Mouse (Mus musculus) myocyte (in vitro differentiated cells): ENCODE results near the gene Zcchc7.

ENCODE experiments used
- MYOG ChIP-seq, 3 experiments: IDR thresholded peaks; one replicate each; pipeline ENCODE4 v1.6.1; 2011; ENCODE audit warnings: control low read depth in 2 of 3, low read depth in 2 of 3, mild to moderate bottlenecking in 2 of 3; ENCODE audit not compliant: insufficient read length in 2 of 3, control insufficient read depth in 1 of 3, insufficient read depth in 1 of 3
- POLR2A ChIP-seq: IDR thresholded peaks from one replicate; pipeline ENCODE4 v1.6.1; 2011; ENCODE audit warnings: low read depth, mild to moderate bottlenecking, control low read depth, moderate library complexity; ENCODE audit not compliant: insufficient read length
- SRF ChIP-seq: IDR thresholded peaks from one replicate; pipeline ENCODE4 v1.6.1; 2011; ENCODE audit warnings: low read depth; ENCODE audit not compliant: control insufficient read depth, insufficient read length
- USF1 ChIP-seq: IDR thresholded peaks from one replicate; pipeline ENCODE4 v1.6.1; 2011; ENCODE audit warnings: low read depth, mild to moderate bottlenecking, control low read depth, moderate library complexity

- no peak for TF ChIP-seq POLR2A
- TF ChIP-seq USF1: no peak
- no peak for TF ChIP-seq MYOG (IDR thresholded peaks at IDR 0.05; ENCODE audit: control insufficient read depth in 1 of 3, insufficient read depth in 1 of 3, insufficient read length in 2 of 3, low read depth in 2 of 3)
- TF ChIP-seq SRF: no peak
Observed at GRCm38 (mm10) chr4:44910065-44910464, 154.4 kb downstream of the Zcchc7 start.
